Mouse (Mus musculus): Measurements from ENCODE around the gene Zc2hc1c.

- no peak for TF ChIP-seq POLR2A (IDR thresholded peaks at IDR 0.05; ENCODE audit: extremely low read depth, insufficient read depth, low read length)
- no peak for TF ChIP-seq CTCF (IDR thresholded peaks at IDR 0.05; ENCODE audit: low read depth, low read length)
Measured at GRCm38 (mm10) chr12:85303256-85303655, 14.9 kb downstream of the Zc2hc1c start.
